Mouse (Mus musculus) liver, adult 2 months (tissue): ENCODE measurements around the gene Auts2.

ENCODE experiments used
- CTCF ChIP-seq: fragments of 200-500 bp; IDR thresholded peaks from 2 replicates; pipeline ENCODE4 v1.5.1; 2011; ENCODE audit warnings: low read depth, low read length, control low read depth
- POLR2A ChIP-seq: fragments of 200-500 bp; IDR thresholded peaks from 2 replicates; pipeline ENCODE4 v1.6.1; 2011; ENCODE audit warnings: low read length, control low read depth; ENCODE audit not compliant: insufficient read depth; ENCODE audit errors: extremely low read depth

GRCm38 (mm10) chr5:132361276-132361675, 181.9 kb downstream of the Auts2 start:
- no peak for TF ChIP-seq POLR2A
- no peak for TF ChIP-seq CTCF
